Mouse (Mus musculus): ENCODE measurements at regions not wholly inside any gene's neighbourhood (a gene's known extent, or its start where the extent isn't known, plus 50 kb on each side); places are given as distances from the start of the nearest gene placed in this dataset.

- DNase-seq (ENCODE audit: low spot score): peak; percentile 39
Measured at GRCm38 (mm10) chr6:95372938-95373337, 51.0 kb downstream of the Gm10234 start.

GRCm38 (mm10) chr6:95374266-95374665 is 52.4 kb downstream of the Gm10234 start:
- DNase-seq (ENCODE audit: low spot score): no peak

GRCm38 (mm10) chr6:95377590-95378245 is 55.8 kb downstream of the Gm10234 start:
- DNase-seq (ENCODE audit: low spot score): no peak

- no peak for DNase-seq (ENCODE audit: low spot score)
Measured at GRCm38 (mm10) chr6:95378349-95378748, 56.4 kb downstream of the Gm10234 start.

Measured in heart, adult 8-10 months (tissue).